Mouse (Mus musculus) MEL (cell line): ENCODE measurements at regions not wholly inside any gene's neighbourhood (a gene's known extent, or its start where the extent isn't known, plus 50 kb on each side); places are given as distances from the start of the nearest gene placed in this dataset.
A peak's percentile ranks its signal among the peaks of the same experiment; 100 is the strongest.

Experiments
- CTCF ChIP-seq, 3 experiments: IDR thresholded peaks in 2 of 3; conservative IDR thresholded peaks in 1 of 3; 2 replicates each; pipeline ENCODE4 v1.5.1; 2011 to 2012; ENCODE audit warnings: low read length in 3 of 3, low read depth in 2 of 3, mild to moderate bottlenecking in 2 of 3, improper control_type of control experiment in 1 of 3, inconsistent platforms in 1 of 3, mixed read lengths in 1 of 3, moderate library complexity in 1 of 3; ENCODE audit not compliant: control insufficient read depth in 1 of 3, insufficient read depth in 1 of 3, poor library complexity in 1 of 3, severe bottlenecking in 1 of 3
- EP300 ChIP-seq, 2 experiments: IDR thresholded peaks; 2 replicates each; pipeline ENCODE4 v1.6.1; 2011; ENCODE audit warnings: improper control_type of control experiment in 2 of 2, low read length in 2 of 2, low read depth in 1 of 2, mild to moderate bottlenecking in 1 of 2
- HCFC1 ChIP-seq: IDR thresholded peaks from 2 replicates; pipeline ENCODE4 v1.6.1; 2012; ENCODE audit warnings: low read depth, mild to moderate bottlenecking, inconsistent platforms, low read length, improper control_type of control experiment, moderate library complexity
- POLR2A ChIP-seq, 2 experiments: IDR thresholded peaks; 2 replicates each; pipeline ENCODE4 v1.6.1; 2011 to 2012; ENCODE audit warnings: low read length in 2 of 2, mild to moderate bottlenecking in 2 of 2, control low read depth in 1 of 2, improper control_type of control experiment in 1 of 2, low read depth in 1 of 2, moderate library complexity in 1 of 2; ENCODE audit not compliant: control insufficient read depth in 1 of 2, insufficient read depth in 1 of 2, poor library complexity in 1 of 2
- POLR2AphosphoS2 ChIP-seq: IDR thresholded peaks from 2 replicates; pipeline ENCODE4 v1.6.1; 2011; ENCODE audit warnings: low read length, improper control_type of control experiment
- TCF12 ChIP-seq: IDR thresholded peaks from 2 replicates; pipeline ENCODE4 v1.6.1; 2014; ENCODE audit warnings: low read depth, mild to moderate bottlenecking, inconsistent platforms, low read length, improper control_type of control experiment, moderate library complexity
- USF1 ChIP-seq: IDR thresholded peaks from 2 replicates; pipeline ENCODE4 v1.6.1; 2014; ENCODE audit warnings: low read depth, mild to moderate bottlenecking, inconsistent platforms, low read length, improper control_type of control experiment, moderate library complexity

DNA sequence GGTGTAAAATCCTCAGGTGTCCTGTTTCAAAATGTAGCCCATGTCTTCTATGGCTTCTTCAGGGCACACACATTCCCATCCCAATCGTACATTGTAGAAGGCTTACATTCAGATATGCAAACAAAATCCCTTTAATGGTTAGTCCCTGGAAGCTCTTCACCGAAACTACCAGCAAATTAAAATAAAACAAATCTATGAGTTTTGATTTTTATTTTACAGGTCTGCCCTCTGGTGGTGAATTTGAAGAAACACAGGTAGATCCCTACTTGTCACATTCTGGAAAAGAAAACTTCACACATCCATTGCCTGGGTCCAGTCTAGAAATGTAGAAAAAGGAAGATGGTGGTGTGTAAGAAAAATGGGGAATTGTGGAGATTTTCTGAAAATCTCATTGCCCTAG, 51.5 kb upstream of the Slc25a36 start:
- TF ChIP-seq TCF12 (no peak), CTCF (IDR thresholded peaks at IDR 0.05 in 2 of 3, conservative IDR thresholded peaks at IDR 0.05 in 1 of 3; ENCODE audit: control insufficient read depth in 1 of 3, insufficient read depth in 1 of 3, low read depth in 2 of 3, low read length in 3 of 3, poor library complexity in 1 of 3, severe bottlenecking in 1 of 3) (peak in 2 of 3 experiments; percentile 30 to 78; a peak in 4 of 6 replicates), HCFC1 (no peak), POLR2AphosphoS2 (no peak), POLR2A (IDR thresholded peaks at IDR 0.05; ENCODE audit: control insufficient read depth in 1 of 2, insufficient read depth in 1 of 2, low read depth in 1 of 2, low read length in 2 of 2, poor library complexity in 1 of 2) (no peak), EP300 (IDR thresholded peaks at IDR 0.05; ENCODE audit: low read depth in 1 of 2, low read length in 2 of 2) (no peak), USF1 (no peak)
